Mouse (Mus musculus) neural tube, embryonic 11.5 days (tissue): ENCODE measurements around the gene Rab11fip3. TPM values are rescaled to one million over a fixed set of nuclear protein-coding genes. Genes with fewer than 3 reads are reported as not detected.
"Not testable (repeated sequence)": the region's sequence is repeated elsewhere in the genome, so short reads cannot be mapped to it uniquely, and the experiment has no call there.

Experiments
- ATAC-seq: fragments of 200-750 bp; cut with Nextera tagmentation; 2 replicates; pipeline ENCODE4 v1.8.0; 2017; ENCODE audit warnings: moderate number of reproducible peaks, mild to moderate bottlenecking, moderate TSS enrichment, moderate library complexity; ENCODE audit not compliant: insufficient read depth, low FRiP score, low TSS enrichment
- DNase-seq: peaks from one replicate; pipeline ENCODE4 v3.0.0-alpha.2; 2015; ENCODE audit warnings: low spot score
- H3K27ac ChIP-seq: fragments of 300-500 bp; sonication (generic); 2 replicates; pipeline ENCODE4 v1.5.1; 2014; ENCODE audit warnings: low read depth, mild to moderate bottlenecking, low read length
- H3K27me3 ChIP-seq: fragments of 300-500 bp; sonication (generic); 2 replicates; pipeline ENCODE4 v1.6.1; 2014; ENCODE audit warnings: mild to moderate bottlenecking, low read length, mixed read lengths; ENCODE audit not compliant: control insufficient read depth, insufficient read depth
- H3K36me3 ChIP-seq: fragments of 300-500 bp; sonication (generic); 2 replicates; pipeline ENCODE4 v1.6.1; 2014; ENCODE audit warnings: mild to moderate bottlenecking, low read length, moderate library complexity, mixed read lengths; ENCODE audit not compliant: control insufficient read depth, insufficient read depth
- H3K4me1 ChIP-seq: fragments of 300-500 bp; sonication (generic); 2 replicates; pipeline ENCODE4 v1.6.1; 2014; ENCODE audit warnings: low read length, mixed read lengths; ENCODE audit not compliant: control insufficient read depth, insufficient read depth
- H3K4me2 ChIP-seq: fragments of 300-500 bp; sonication (generic); 2 replicates; pipeline ENCODE4 v1.6.1; 2014; ENCODE audit warnings: low read depth, mild to moderate bottlenecking, moderate library complexity
- H3K4me3 ChIP-seq: fragments of 300-500 bp; sonication (generic); 2 replicates; pipeline ENCODE4 v1.5.1; 2014; ENCODE audit warnings: low read depth, low read length
- H3K9ac ChIP-seq: fragments of 300-500 bp; sonication (generic); 2 replicates; pipeline ENCODE4 v1.6.1; 2014; ENCODE audit warnings: mild to moderate bottlenecking, low read length
- H3K9me3 ChIP-seq: fragments of 300-500 bp; sonication (generic); 2 replicates; pipeline ENCODE4 v1.6.1; 2016; ENCODE audit warnings: low read length; ENCODE audit not compliant: control insufficient read depth
- WGBS: fragments of 180-500 bp; shearing (Covaris S2); extraction: QIAGEN DNeasy Blood & Tissue Kit; methylation state at CpG from one replicate; pipeline ENCODE4 v1.1.7; 2014; 5-methylcytosine and 5-hydroxymethylcytosine counted together
- polyA plus RNA-seq: library from polyadenylated mRNA; unstranded; fragments of >200 nt; fragmentation: Nextera tagmentation; extraction: Ambion mirVana; gene quantifications from 2 replicates; pipeline ENCODE4 v1.2.1, GENCODE M21; 2014

Rab11fip3 gene
- polyA plus RNA-seq, 1 experiment from 2014 or later: 24.8 TPM

GRCm38 (mm10) chr17:26052074-26052473, 17.3 kb downstream of the Rab11fip3 start:
- Histone ChIP-seq H3K9ac (no peak overlapping the region), H3K4me1 (no peaks in the 10 kb centered on the region), H3K9me3 (no peaks in the 10 kb centered on the region), H3K36me3 (no peaks in the 10 kb centered on the region), H3K27me3 (no peaks in the 10 kb centered on the region), H3K4me3 (no peak overlapping the region), H3K27ac (no peak overlapping the region), H3K4me2 (no peak overlapping the region)
- DNase-seq: no peak
- WGBS: 94% methylated on average over 4 of the region's 4 CpGs
- ATAC-seq: no peak

DNA sequence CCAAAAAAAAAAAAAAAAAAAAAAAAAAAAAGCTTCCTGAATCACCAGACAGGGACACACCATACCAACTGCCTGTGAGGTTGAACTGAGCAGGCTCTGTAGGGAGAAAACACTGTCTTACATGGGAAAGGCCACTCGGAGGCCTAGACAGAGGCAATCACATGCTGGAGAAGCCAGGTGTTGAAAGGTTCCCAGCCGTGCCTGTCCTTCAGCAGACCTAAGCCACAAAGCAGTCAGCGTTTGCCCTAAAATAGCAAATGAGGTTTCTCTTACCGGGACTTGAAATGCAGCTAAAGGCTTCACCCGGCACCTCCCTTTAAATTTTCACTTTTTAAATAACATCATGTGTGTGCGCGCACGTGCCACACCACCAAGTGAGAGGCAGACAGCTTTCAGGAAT, 21.2 kb downstream of the Rab11fip3 start:
- H3K27me3 ChIP-seq: no peaks in the 10 kb centered on the region
- 91% methylated on average over 8 of the region's 8 CpGs for WGBS
- peaks cover 4% of the 10 kb centered on the region; the same call in 1 of the 2 replicates for H3K4me1 ChIP-seq
- H3K4me2 ChIP-seq: no peak overlapping the region
- H3K9ac ChIP-seq: no peak overlapping the region
- H3K9me3 ChIP-seq: no peaks in the 10 kb centered on the region
- no peak overlapping the region for H3K27ac ChIP-seq
- no peak overlapping the region for H3K4me3 ChIP-seq
- ATAC-seq (no peak), DNase-seq (no peak)
- H3K36me3 ChIP-seq: no peaks in the 10 kb centered on the region

DNA sequence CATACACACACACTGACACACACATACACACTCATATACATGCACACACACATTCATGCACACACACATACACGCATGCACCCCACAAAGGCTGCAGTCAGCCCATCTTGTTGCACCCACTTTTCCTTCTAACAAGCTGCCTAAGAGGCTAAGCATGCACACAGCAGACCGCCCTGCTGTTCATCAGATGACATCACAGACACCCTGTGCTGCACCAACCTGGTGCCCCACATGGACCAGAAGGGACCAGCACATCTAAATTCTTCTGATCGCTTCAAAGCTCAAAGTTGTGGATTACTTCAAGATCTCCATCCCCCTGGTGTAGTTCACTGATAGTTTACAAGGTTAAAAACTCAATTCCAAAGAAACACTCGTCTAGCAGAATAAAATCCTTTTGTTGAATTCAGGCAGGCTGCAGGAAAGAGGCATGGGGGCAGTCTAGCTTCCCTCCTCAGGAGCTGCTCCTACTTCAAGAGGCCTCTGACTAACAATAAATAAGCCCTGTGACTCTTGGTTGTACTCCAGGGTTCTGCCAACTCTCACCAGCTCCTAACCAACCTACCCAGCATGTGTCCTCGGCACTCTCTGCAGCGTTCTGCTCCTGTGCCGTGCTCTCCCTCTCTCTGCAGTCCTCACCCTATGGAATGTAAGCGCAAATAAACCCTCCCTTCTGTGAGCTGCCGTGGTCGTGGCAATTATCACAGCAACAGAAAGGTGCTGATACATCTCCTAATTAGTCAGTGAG, 22.9 kb downstream of the Rab11fip3 start:
- Histone ChIP-seq H3K4me3 (no peak overlapping the region), H3K9me3 (no peaks in the 10 kb centered on the region), H3K27ac (no peak overlapping the region), H3K4me1 (peaks cover 4% of the 10 kb centered on the region; the same call in 1 of the 2 replicates), H3K9ac (no peak overlapping the region), H3K36me3 (no peaks in the 10 kb centered on the region), H3K4me2 (no peak overlapping the region), H3K27me3 (no peaks in the 10 kb centered on the region)
- no peak for DNase-seq
- no peak for ATAC-seq
- WGBS: 57% methylated on average over 10 of the region's 10 CpGs

GRCm38 (mm10) chr17:26045285-26045684, 24.1 kb downstream of the Rab11fip3 start:
- WGBS: 63% methylated on average over 4 of the region's 4 CpGs
- Histone ChIP-seq H3K9me3 (no peaks in the 10 kb centered on the region), H3K4me3 (no peak overlapping the region), H3K27ac (no peak overlapping the region), H3K9ac (no peak overlapping the region), H3K4me1 (peaks cover 4% of the 10 kb centered on the region; the same call in 1 of the 2 replicates), H3K27me3 (no peaks in the 10 kb centered on the region), H3K36me3 (no peaks in the 10 kb centered on the region), H3K4me2 (no peak overlapping the region)
- ATAC-seq: no peak
- no peak for DNase-seq

- H3K4me1 ChIP-seq: peaks cover 4% of the 10 kb centered on the region; the same call in 1 of the 2 replicates
- H3K9ac ChIP-seq: peak overlapping the region; percentile 10; the same call in 1 of the 2 replicates
- DNase-seq: no peak
- no peaks in the 10 kb centered on the region for H3K27me3 ChIP-seq
- H3K4me2 ChIP-seq: no peak overlapping the region
- ATAC-seq: no peak
- H3K9me3 ChIP-seq: no peaks in the 10 kb centered on the region
- no peaks in the 10 kb centered on the region for H3K36me3 ChIP-seq
- no peak overlapping the region for H3K4me3 ChIP-seq
- no peak overlapping the region for H3K27ac ChIP-seq
- WGBS: 73% methylated on average over 5 of the region's 5 CpGs
Measured at GRCm38 (mm10) chr17:26043249-26043636, 26.1 kb downstream of the Rab11fip3 start.

GRCm38 (mm10) chr17:26042599-26043248, 26.6 kb downstream of the Rab11fip3 start:
- Histone ChIP-seq H3K4me1 (peaks cover 4% of the 10 kb centered on the region; the same call in 1 of the 2 replicates), H3K9me3 (no peaks in the 10 kb centered on the region), H3K27me3 (no peaks in the 10 kb centered on the region), H3K4me2 (no peak overlapping the region), H3K36me3 (no peaks in the 10 kb centered on the region), H3K4me3 (no peak overlapping the region), H3K27ac (no peak overlapping the region), H3K9ac (no peak overlapping the region)
- WGBS: 88% methylated on average over 13 of the region's 13 CpGs
- no peak for DNase-seq
- no peak for ATAC-seq

GRCm38 (mm10) chr17:26041111-26041802, 28.1 kb downstream of the Rab11fip3 start:
- H3K27ac ChIP-seq: no peak overlapping the region
- H3K36me3 ChIP-seq: no peaks in the 10 kb centered on the region
- H3K4me3 ChIP-seq: no peak overlapping the region
- 45% methylated on average over 9 of the region's 9 CpGs for WGBS
- no peaks in the 10 kb centered on the region for H3K9me3 ChIP-seq
- no peak overlapping the region for H3K9ac ChIP-seq
- DNase-seq (peak; percentile 60), ATAC-seq (no peak)
- no peaks in the 10 kb centered on the region for H3K4me1 ChIP-seq
- no peak overlapping the region for H3K4me2 ChIP-seq
- no peaks in the 10 kb centered on the region for H3K27me3 ChIP-seq

DNA sequence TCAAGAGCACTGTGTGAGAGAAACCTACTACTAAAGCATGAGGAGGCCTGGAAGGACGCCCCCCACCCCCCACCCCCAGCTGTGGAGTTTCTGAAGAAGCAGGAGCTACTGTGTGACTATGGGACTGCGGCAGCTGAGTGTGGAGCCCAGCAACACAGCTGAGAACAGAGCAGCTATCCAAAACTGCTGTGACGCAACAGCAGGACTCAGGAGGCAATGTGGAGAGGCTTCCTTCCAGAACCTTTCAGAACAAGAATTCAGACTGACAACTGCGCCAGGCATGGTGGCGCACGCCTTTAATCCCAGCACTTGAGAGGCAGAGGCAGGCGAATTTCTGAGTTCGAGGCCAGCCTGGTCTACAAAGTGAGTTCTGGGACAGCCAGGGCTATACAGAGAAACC, 28.6 kb downstream of the Rab11fip3 start:
- H3K4me1 ChIP-seq, H3K36me3 ChIP-seq, H3K9me3 ChIP-seq, H3K27ac ChIP-seq, H3K4me2 ChIP-seq, DNase-seq, H3K9ac ChIP-seq, ATAC-seq, H3K27me3 ChIP-seq, H3K4me3 ChIP-seq: not testable (repeated sequence)
- 90% methylated on average over 8 of the region's 8 CpGs for WGBS
